8 mouse cellular contexts compared by ENCODE assay signal in the genomic region with DNA sequence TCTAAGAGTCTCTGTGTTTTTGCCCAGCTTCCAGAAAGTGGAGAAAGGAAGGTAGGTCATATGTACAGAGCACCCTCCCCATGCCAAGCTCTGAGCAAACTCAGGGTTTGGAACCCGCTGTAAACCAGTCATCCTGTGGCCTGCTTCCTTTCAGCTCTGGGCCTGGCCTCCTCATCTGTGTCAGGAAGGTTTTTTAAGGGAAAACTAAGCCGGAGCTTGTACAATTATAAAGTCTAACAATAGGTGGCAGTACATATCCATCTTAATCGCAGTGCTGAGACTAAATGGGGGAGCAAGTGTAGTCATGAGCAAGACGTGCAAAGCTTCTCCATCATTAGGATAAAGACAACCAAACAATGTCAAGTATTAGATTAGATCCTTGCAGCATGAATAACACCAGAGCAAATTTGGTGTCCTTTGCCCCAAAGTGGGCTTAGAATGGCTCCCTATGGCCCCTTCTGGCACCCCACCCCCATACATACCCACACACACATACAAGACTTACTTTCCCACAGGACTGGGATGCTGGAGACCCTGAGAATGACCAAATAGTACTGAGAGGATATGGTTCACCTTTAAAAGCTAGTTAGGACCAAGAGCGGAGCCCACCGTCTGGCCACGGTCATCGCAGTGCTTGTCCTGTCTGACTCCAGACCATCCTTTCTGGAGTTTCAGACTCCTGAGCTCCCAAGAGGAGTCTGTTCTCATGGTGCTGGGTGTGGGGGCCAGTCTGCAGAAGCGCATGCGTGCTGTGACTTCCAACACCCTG.
DNase-seq lines count a peak whose midpoint lies in the region; ATAC-seq and TF ChIP-seq lines count a peak whose summit lies in the region.

No protein-coding gene starts in this region.

- H3K4me3 ChIP-seq in heart, adult 2 months = no peak overlapping the region
- no peak overlapping the region for H3K4me3 ChIP-seq in heart, embryonic 11.5 days (ENCODE audit: low read depth, low read length)
- no peak overlapping the region for H3K4me3 ChIP-seq in hindbrain, embryonic 11.5 days (ENCODE audit: low read depth, low read length)
- no peak overlapping the region for H3K4me3 ChIP-seq in midbrain, embryonic 11.5 days (ENCODE audit: low read depth, low read length)

- no peaks in the 10 kb centered on the region for H3K27me3 ChIP-seq in heart, adult 2 months (ENCODE audit: control insufficient read depth, insufficient read depth, low read length)
- H3K27me3 ChIP-seq in heart, embryonic 11.5 days (ENCODE audit: control insufficient read depth, insufficient read depth, low read length) = no peaks in the 10 kb centered on the region
- no peaks in the 10 kb centered on the region for H3K27me3 ChIP-seq in hindbrain, embryonic 11.5 days (ENCODE audit: control insufficient read depth, insufficient read depth, low read length)
- no peaks in the 10 kb centered on the region for H3K27me3 ChIP-seq in midbrain, embryonic 11.5 days (ENCODE audit: control insufficient read depth, insufficient read depth, low read length)

- peaks cover 15% of the 10 kb centered on the region for H3K36me3 ChIP-seq in heart, adult 2 months (ENCODE audit: control insufficient read depth, insufficient read depth, low read length)
- peaks cover 5% of the 10 kb centered on the region for H3K36me3 ChIP-seq in heart, embryonic 11.5 days (ENCODE audit: control insufficient read depth, insufficient read depth, low read length)
- H3K36me3 ChIP-seq in hindbrain, embryonic 11.5 days (ENCODE audit: control insufficient read depth, insufficient read depth, low read length) = no peaks in the 10 kb centered on the region
- 0 out of 2 replicates have a peak, but pooled peaks cover 2% of the 10 kb centered on the region for H3K36me3 ChIP-seq in midbrain, embryonic 11.5 days (ENCODE audit: control insufficient read depth, insufficient read depth, low read length)

- DNase-seq in heart, adult 2 months = no peak
- peak; percentile 71 for DNase-seq in CD4-positive, CD25-positive, alpha-beta regulatory T cell, adult 2 months (ENCODE audit: low read depth, low spot score)
- DNase-seq in brain, embryonic 14.5 days (ENCODE audit: low read depth) = peak; percentile 72
- peak; percentile 55 for DNase-seq in hindbrain, embryonic 11.5 days (ENCODE audit: low spot score)
- DNase-seq in midbrain, embryonic 11.5 days (ENCODE audit: low spot score, missing footprints) = peak; percentile 90
- DNase-seq in right cerebral cortex, postnatal 25 days = no peak
- no peak for DNase-seq in gastrocnemius, postnatal 10 days

- TF ChIP-seq CTCF in heart, adult 2 months (IDR thresholded peaks at IDR 0.05) = peak; percentile 73
- peak; percentile 26; the same call in 1 of the 2 replicates for TF ChIP-seq CTCF in brain, embryonic 14.5 days (IDR thresholded peaks at IDR 0.05; ENCODE audit: borderline replicate concordance, extremely low read depth, insufficient read depth, insufficient read length)

- no peak for TF ChIP-seq EP300 in heart, adult 2 months (IDR thresholded peaks at IDR 0.05; ENCODE audit: insufficient read depth, low read depth, low read length)

- H3K27ac ChIP-seq in heart, adult 2 months = no peak overlapping the region
- no peak overlapping the region for H3K27ac ChIP-seq in heart, embryonic 11.5 days (ENCODE audit: low read depth, low read length)
- H3K27ac ChIP-seq in hindbrain, embryonic 11.5 days (ENCODE audit: low read depth, low read length) = no peak overlapping the region
- H3K27ac ChIP-seq in midbrain, embryonic 11.5 days (ENCODE audit: low read depth, low read length) = no peak overlapping the region

- H3K79me2 ChIP-seq in heart, adult 2 months (replicated peaks; ENCODE audit: control insufficient read depth, insufficient read depth, low read length) = peaks cover 1% of the 10 kb centered on the region; the same call in 1 of the 2 replicates

- H3K4me2 ChIP-seq in heart, embryonic 11.5 days = no peak overlapping the region
- no peak overlapping the region for H3K4me2 ChIP-seq in hindbrain, embryonic 11.5 days (replicated peaks; ENCODE audit: low read depth, low read length)
- H3K4me2 ChIP-seq in midbrain, embryonic 11.5 days = no peak overlapping the region

- no peak overlapping the region for H3K9ac ChIP-seq in heart, adult 2 months (ENCODE audit: low read depth, low read length)
- no peak overlapping the region for H3K9ac ChIP-seq in heart, embryonic 11.5 days (ENCODE audit: low read depth, low read length)
- no peak overlapping the region for H3K9ac ChIP-seq in hindbrain, embryonic 11.5 days (ENCODE audit: low read depth, low read length)
- H3K9ac ChIP-seq in midbrain, embryonic 11.5 days (ENCODE audit: low read length) = no peak overlapping the region

- no peaks in the 10 kb centered on the region for H3K9me3 ChIP-seq in heart, embryonic 11.5 days (replicated peaks; ENCODE audit: control insufficient read depth, low read length)
- H3K9me3 ChIP-seq in hindbrain, embryonic 11.5 days (ENCODE audit: control insufficient read depth, low read length) = no peaks in the 10 kb centered on the region
- no peaks in the 10 kb centered on the region for H3K9me3 ChIP-seq in midbrain, embryonic 11.5 days (ENCODE audit: control insufficient read depth, low read length)

- ATAC-seq in heart, embryonic 11.5 days (replicated peaks; ENCODE audit: insufficient number of reproducible peaks, low FRiP score, low TSS enrichment) = no peak
- peak; percentile 27 for ATAC-seq in hindbrain, embryonic 11.5 days (ENCODE audit: low FRiP score)
- ATAC-seq in midbrain, embryonic 11.5 days (ENCODE audit: low FRiP score) = peak; percentile 26; the same call in 1 of the 2 replicates

- TF ChIP-seq POLR2A in heart, adult 2 months (IDR thresholded peaks at IDR 0.05; ENCODE audit: insufficient read depth, low read depth, low read length) = no peak
- TF ChIP-seq POLR2A in brain, embryonic 14.5 days (IDR thresholded peaks at IDR 0.05; ENCODE audit: borderline replicate concordance, extremely low read depth, insufficient read depth, insufficient read length, poor library complexity, severe bottlenecking) = no peak

- intact Hi-C loops in heart, adult 2 months (cut with DNase I) = loop anchor here (1.0 to 5.0 kb wide), 2 partner anchors 33 to 93 kb away; no protein-coding TSS in a partner anchor

- 62% methylated on average over 10 of the region's 10 CpGs for WGBS in heart, adult 2 months
- WGBS in heart, embryonic 11.5 days (ENCODE audit: insufficient replicate concordance) = 72% methylated on average over 10 of the region's 10 CpGs
- 71% methylated on average over 10 of the region's 10 CpGs for WGBS in hindbrain, embryonic 11.5 days
- WGBS in midbrain, embryonic 11.5 days = 72% methylated on average over 10 of the region's 10 CpGs

- peaks cover 4% of the 10 kb centered on the region; the same call in 1 of the 2 replicates for H3K4me1 ChIP-seq in heart, adult 2 months (ENCODE audit: control insufficient read depth, insufficient read depth, low read length)
- no peaks in the 10 kb centered on the region for H3K4me1 ChIP-seq in heart, embryonic 11.5 days (ENCODE audit: control insufficient read depth, insufficient read depth, low read length)
- H3K4me1 ChIP-seq in hindbrain, embryonic 11.5 days (replicated peaks; ENCODE audit: control insufficient read depth, insufficient read depth, low read length) = no peaks in the 10 kb centered on the region
- peaks cover 5% of the 10 kb centered on the region for H3K4me1 ChIP-seq in midbrain, embryonic 11.5 days (ENCODE audit: control insufficient read depth, insufficient read depth, low read length)

Comparison
In these comparisons a context has a peak if more than half of its experiments do, and no peak if none do; other contexts are left out.
1. DNase-seq: peak in CD4-positive, CD25-positive, alpha-beta regulatory T cell, adult 2 months (single experiment), brain, embryonic 14.5 days (single experiment), hindbrain, embryonic 11.5 days (single experiment) and midbrain, embryonic 11.5 days (single experiment); none in heart, adult 2 months (0 of 2), right cerebral cortex, postnatal 25 days (single experiment) and gastrocnemius, postnatal 10 days (single experiment).